Mouse (Mus musculus) small intestine, adult 2 months (tissue): ENCODE results near the gene Homer3.

Experiments used
- CTCF ChIP-seq: fragments of 200-500 bp; IDR thresholded peaks from 2 replicates; pipeline ENCODE4 v1.5.1; 2012; ENCODE audit warnings: low read depth, mild to moderate bottlenecking, control low read depth, inconsistent platforms, low read length, moderate library complexity, mixed read lengths; ENCODE audit not compliant: insufficient replicate concordance, insufficient read length; ENCODE audit errors: extremely low read depth
- POLR2A ChIP-seq: fragments of 200-500 bp; IDR thresholded peaks from 2 replicates; pipeline ENCODE4 v1.6.1; 2012; ENCODE audit warnings: low read depth, mild to moderate bottlenecking, control low read depth, inconsistent platforms, low read length, moderate library complexity

DNA sequence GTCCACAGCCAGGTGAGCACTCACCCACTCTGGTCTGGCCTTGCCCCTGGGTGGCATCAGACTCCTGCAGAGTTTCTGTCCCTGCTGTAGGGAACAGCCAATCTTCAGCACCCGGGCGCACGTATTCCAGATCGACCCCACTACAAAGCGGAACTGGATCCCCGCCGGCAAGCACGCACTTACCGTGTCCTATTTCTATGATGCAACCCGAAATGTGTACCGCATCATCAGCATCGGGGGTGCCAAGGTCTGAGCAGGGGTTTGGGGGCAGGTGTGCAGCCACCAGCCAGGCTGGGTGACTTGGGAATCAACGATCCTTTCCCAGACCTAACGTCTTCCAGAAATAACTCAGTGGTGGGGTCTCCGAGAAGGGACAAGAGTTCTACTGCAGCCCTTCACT lies 2.7 kb downstream of the Homer3 start:
- no peak for TF ChIP-seq POLR2A
- no peak for TF ChIP-seq CTCF
